Mouse (Mus musculus) liver, embryonic 14.5 days (tissue): ENCODE data around the gene Olfr697. TPM values are rescaled to one million over a fixed set of nuclear protein-coding genes. Genes with fewer than 3 reads are reported as not detected.
"Not testable (repeated sequence)": the region's sequence is repeated elsewhere in the genome, so short reads cannot be mapped to it uniquely, and the experiment has no call there.

ENCODE experiments used
- ATAC-seq: fragments of 200-750 bp; cut with Nextera tagmentation; 2 replicates; pipeline ENCODE4 v1.8.0; 2017; ENCODE audit warnings: moderate number of reproducible peaks, mild to moderate bottlenecking, moderate library complexity; ENCODE audit not compliant: insufficient read depth
- DNase-seq, 3 experiments: peaks; one replicate each; pipeline ENCODE4 v3.0.0-alpha.2; 2012 to 2013; ENCODE audit warnings: low read depth in 3 of 3, low spot score in 3 of 3
- H3K27ac ChIP-seq: fragments of 300-500 bp; sonication (generic); 2 replicates; pipeline ENCODE4 v1.5.1; 2014; ENCODE audit warnings: moderate library complexity, mild to moderate bottlenecking, control low read depth, inconsistent platforms
- H3K27me3 ChIP-seq: fragments of 300-500 bp; sonication (generic); 2 replicates; pipeline ENCODE4 v1.6.1; 2014; ENCODE audit warnings: mild to moderate bottlenecking, low read length, moderate library complexity; ENCODE audit not compliant: control insufficient read depth, insufficient read depth
- H3K36me3 ChIP-seq: fragments of 300-500 bp; sonication (generic); replicated peaks from 2 replicates; pipeline ENCODE4 v1.6.1; 2014; ENCODE audit warnings: low read depth; ENCODE audit not compliant: control insufficient read depth, insufficient read depth
- H3K4me1 ChIP-seq, 2 experiments: fragments of 200-500 bp in 1 of 2; fragments of 300-500 bp in 1 of 2; sonication (generic) in 1 of 2; replicated peaks; 2 replicates each; pipeline ENCODE4 v1.6.1; 2012 to 2014; ENCODE audit warnings: antibody characterized with exemption in 1 of 2, inconsistent platforms in 1 of 2, low read length in 1 of 2; ENCODE audit not compliant: control insufficient read depth in 2 of 2, insufficient read depth in 2 of 2
- H3K4me2 ChIP-seq: fragments of 300-500 bp; sonication (generic); 2 replicates; pipeline ENCODE4 v1.6.1; 2014; ENCODE audit warnings: low read depth, mild to moderate bottlenecking, control low read depth, moderate library complexity
- H3K4me3 ChIP-seq, 2 experiments: fragments of 200-500 bp in 1 of 2; fragments of 300-500 bp in 1 of 2; sonication (generic) in 1 of 2; 2 replicates each; pipeline ENCODE4 v1.5.1; 2012 to 2014; ENCODE audit warnings: low read depth in 2 of 2, low read length in 2 of 2, mild to moderate bottlenecking in 2 of 2, control low read depth in 1 of 2, inconsistent platforms in 1 of 2, moderate library complexity in 1 of 2; ENCODE audit not compliant: insufficient read depth in 1 of 2
- H3K9ac ChIP-seq: fragments of 300-500 bp; sonication (generic); replicated peaks from 2 replicates; pipeline ENCODE4 v1.6.1; 2014; ENCODE audit warnings: mild to moderate bottlenecking, control low read depth, moderate library complexity
- H3K9me3 ChIP-seq: fragments of 300-500 bp; sonication (generic); 2 replicates; pipeline ENCODE4 v1.6.1; 2016; ENCODE audit warnings: low read length, mixed read lengths; ENCODE audit not compliant: control insufficient read depth
- CTCF ChIP-seq: IDR thresholded peaks from 2 replicates; pipeline ENCODE4 v1.5.1; 2016; ENCODE audit warnings: antibody characterized with exemption, low read depth, control low read depth
- EP300 ChIP-seq: IDR thresholded peaks from 2 replicates; pipeline ENCODE4 v1.6.1; 2016; ENCODE audit warnings: antibody characterized with exemption, low read depth
- WGBS: fragments of 180-500 bp; shearing (Covaris S2); extraction: QIAGEN DNeasy Blood & Tissue Kit; methylation state at CpG from one replicate; pipeline ENCODE4 v1.1.7; 2014; ENCODE audit not compliant: insufficient replicate concordance; 5-methylcytosine and 5-hydroxymethylcytosine counted together
- polyA plus RNA-seq, 2 experiments: library from polyadenylated mRNA; depleted of rRNA in 1 of 2; stranded (reverse) in 1 of 2; unstranded in 1 of 2; fragments of >200 nt; fragmentation: Nextera tagmentation in 1 of 2; extraction: Ambion mirVana in 1 of 2; gene quantifications; 2 replicates each; pipeline versions ENCODE4 v1.2.1 to v1.2.3; 2012 to 2014

Gene Olfr697
- polyA plus RNA-seq, 2 experiments = not detected

GRCm38 (mm10) chr7:106745811-106746210 is 3.6 kb upstream of the Olfr697 start:
- no peaks in the 10 kb centered on the region for H3K27me3 ChIP-seq
- ATAC-seq = no peak
- no peaks in the 10 kb centered on the region for H3K9me3 ChIP-seq
- H3K4me3 ChIP-seq = no peak overlapping the region
- DNase-seq = no peak
- no peak overlapping the region for H3K9ac ChIP-seq
- TF ChIP-seq EP300 (no peak), CTCF (no peak)
- H3K4me2 ChIP-seq = no peak overlapping the region
- WGBS = 68% methylated on average over 5 of the region's 5 CpGs
- no peaks in the 10 kb centered on the region for H3K36me3 ChIP-seq
- H3K4me1 ChIP-seq = no peaks in the 10 kb centered on the region
- H3K27ac ChIP-seq = no peak overlapping the region

GRCm38 (mm10) chr7:106737028-106737427 is 5.2 kb downstream of the Olfr697 start:
- H3K27ac ChIP-seq = no peak overlapping the region
- TF ChIP-seq EP300 (no peak), CTCF (no peak)
- no peak overlapping the region for H3K9ac ChIP-seq
- DNase-seq = no peak
- ATAC-seq = no peak
- no peaks in the 10 kb centered on the region for H3K9me3 ChIP-seq
- no peaks in the 10 kb centered on the region for H3K36me3 ChIP-seq
- H3K4me2 ChIP-seq = no peak overlapping the region
- H3K27me3 ChIP-seq = no peaks in the 10 kb centered on the region
- H3K4me1 ChIP-seq = no peaks in the 10 kb centered on the region
- no peak overlapping the region for H3K4me3 ChIP-seq

GRCm38 (mm10) chr7:106733717-106734116 is 8.5 kb downstream of the Olfr697 start:
- DNase-seq (no peak), ATAC-seq (no peak)
- H3K9me3 ChIP-seq = no peaks in the 10 kb centered on the region
- no peaks in the 10 kb centered on the region for H3K4me1 ChIP-seq
- WGBS = 37% methylated on average over 2 of the region's 2 CpGs
- H3K27me3 ChIP-seq = no peaks in the 10 kb centered on the region
- H3K27ac ChIP-seq = no peak overlapping the region
- no peak overlapping the region for H3K4me3 ChIP-seq
- TF ChIP-seq EP300 = no peak
- TF ChIP-seq CTCF = no peak
- no peak overlapping the region for H3K4me2 ChIP-seq
- H3K36me3 ChIP-seq = no peaks in the 10 kb centered on the region
- H3K9ac ChIP-seq = no peak overlapping the region

GRCm38 (mm10) chr7:106725654-106726053 is 16.6 kb downstream of the Olfr697 start:
- ATAC-seq = peak; percentile 33; the same call in 1 of the 2 replicates
- not testable (repeated sequence) for H3K4me1 ChIP-seq, H3K4me2 ChIP-seq, H3K27me3 ChIP-seq, H3K4me3 ChIP-seq, H3K9me3 ChIP-seq, H3K36me3 ChIP-seq, H3K9ac ChIP-seq, DNase-seq, H3K27ac ChIP-seq
- 35% methylated on average over 2 of the region's 2 CpGs for WGBS

GRCm38 (mm10) chr7:106716296-106716695 is 25.9 kb downstream of the Olfr697 start, which contains the start of gene Olfr695:
Olfr695 (minus strand) TSS chr7:106716396.
- ATAC-seq (no peak), DNase-seq (no peak)
- Histone ChIP-seq H3K4me3 (no peak within 1 kb of the TSS), H3K4me1 (no peaks in the 10 kb centered on the region), H3K9me3 (no peaks in the 10 kb centered on the region), H3K27ac (no peak within 1 kb of the TSS), H3K36me3 (no peaks in the 10 kb centered on the region), H3K4me2 (no peak within 1 kb of the TSS), H3K27me3 (no peaks in the 10 kb centered on the region), H3K9ac (no peak within 1 kb of the TSS)
- TF ChIP-seq EP300 (no peak), CTCF (no peak)

- Histone ChIP-seq H3K9me3 (no peaks in the 10 kb centered on the region), H3K27me3 (no peaks in the 10 kb centered on the region), H3K4me2 (no peak overlapping the region), H3K9ac (no peak overlapping the region), H3K4me1 (no peaks in the 10 kb centered on the region), H3K36me3 (no peaks in the 10 kb centered on the region), H3K27ac (no peak overlapping the region), H3K4me3 (no peak overlapping the region)
- WGBS = 40% methylated on average over 6 of the region's 6 CpGs
- no peak for TF ChIP-seq CTCF
- no peak for TF ChIP-seq EP300
- DNase-seq (no peak), ATAC-seq (no peak)
Measured at GRCm38 (mm10) chr7:106711463-106711862, 30.8 kb downstream of the Olfr697 start.

- not testable (repeated sequence) for H3K4me2 ChIP-seq, H3K9me3 ChIP-seq, ATAC-seq, DNase-seq, H3K27me3 ChIP-seq, H3K9ac ChIP-seq, H3K4me3 ChIP-seq, H3K4me1 ChIP-seq, H3K36me3 ChIP-seq, H3K27ac ChIP-seq
- 72% methylated on average over 10 of the region's 10 CpGs for WGBS
Measured at GRCm38 (mm10) chr7:106707705-106708104, 34.5 kb downstream of the Olfr697 start.
